8 mouse cellular contexts compared by ENCODE assay signal in genomic region chr7:68302586-68303433, GRCm38 (mm10). TPM values are rescaled to one million over a fixed set of nuclear protein-coding genes. Genes with fewer than 3 reads are reported as not detected.
A peak's percentile ranks its signal among the peaks of the same experiment; 100 is the strongest.
DNase-seq lines count a peak whose midpoint lies in the region; ATAC-seq lines count a peak whose summit lies in the region.

No protein-coding gene starts in this region.

- 0 out of 2 replicates have a peak, but pooled peaks cover 4% of the 10 kb centered on the region for H3K4me1 ChIP-seq in hindbrain, embryonic 15.5 days (replicated peaks)

- peak; percentile 78; the same call in 1 of the 2 replicates for ATAC-seq in hindbrain, embryonic 15.5 days (ENCODE audit: low FRiP score, low read depth)

- H3K4me3 ChIP-seq in hindbrain, embryonic 15.5 days: 0 out of 2 replicates have a peak overlapping the region, but pooled peaks have one; percentile 6

- H3K9me3 ChIP-seq in hindbrain, embryonic 15.5 days: no peaks in the 10 kb centered on the region

- H3K27me3 ChIP-seq in hindbrain, embryonic 15.5 days: no peaks in the 10 kb centered on the region

- WGBS in hindbrain, embryonic 15.5 days: 29% methylated on average over 18 of the region's 18 CpGs

- H3K27ac ChIP-seq in hindbrain, embryonic 15.5 days (replicated peaks): no peak overlapping the region

- no peak overlapping the region for H3K9ac ChIP-seq in hindbrain, embryonic 15.5 days

- peak; percentile 78 for DNase-seq in R1 (ENCODE audit: low read depth, low spot score)
- DNase-seq in cerebellum, postnatal 25 days: peak; percentile 72 to 78
- DNase-seq in frontal cortex, postnatal 36 days (ENCODE audit: low spot score in 2 of 2): peak; percentile 68
- peak; percentile 53 for DNase-seq in left cerebral cortex, adult 11 months (ENCODE audit: low spot score)
- DNase-seq in lung, postnatal 4 days: peak; percentile 66 to 80
- peak; percentile 70 for DNase-seq in right cerebral cortex, adult 18-20 months
- peak; percentile 34 for DNase-seq in urinary bladder, adult 2 months (ENCODE audit: low spot score)

- peak overlapping the region; percentile 34 for H3K4me2 ChIP-seq in hindbrain, embryonic 15.5 days

- no peaks in the 10 kb centered on the region for H3K36me3 ChIP-seq in hindbrain, embryonic 15.5 days

RNA-seq across cellular contexts. Expression of gene Fam169b, which starts 29.2 kb away (rescaled TPM):
- polyA plus RNA-seq in hindbrain, embryonic 15.5 days (2015; fragmentation: Nextera tagmentation; extraction: Ambion mirVana): 0.12 TPM in 2 replicates
- polyA plus RNA-seq in urinary bladder, adult 2 months (2012; rRNA removed): 1.3 and 1.4 TPM in 2 replicates

RNA-seq across cellular contexts. Expression of gene Pgpep1l, which starts 38.8 kb away (rescaled TPM):
- not detected in 2 replicates for polyA plus RNA-seq in hindbrain, embryonic 15.5 days (2015; fragmentation: Nextera tagmentation; extraction: Ambion mirVana)
- 2.2 and 2.6 TPM in 2 replicates for polyA plus RNA-seq in urinary bladder, adult 2 months (2012; rRNA removed)
